Mouse (Mus musculus) intestine, embryonic 15.5 days (tissue): ENCODE results near the gene D630045J12Rik. TPM values are rescaled to one million over a fixed set of nuclear protein-coding genes. Genes with fewer than 3 reads are reported as not detected.

ENCODE experiments used
- ATAC-seq: fragments of 200-750 bp; cut with Nextera tagmentation; 2 replicates; pipeline ENCODE4 v1.8.0; 2017; ENCODE audit warnings: moderate TSS enrichment, moderate library complexity
- H3K27ac ChIP-seq: fragments of 300-500 bp; sonication (generic); 2 replicates; pipeline ENCODE4 v1.5.1; 2015; ENCODE audit warnings: mild to moderate bottlenecking, inconsistent platforms
- H3K27me3 ChIP-seq: fragments of 300-500 bp; sonication (generic); replicated peaks from 2 replicates; pipeline ENCODE4 v1.6.1; 2015; ENCODE audit warnings: inconsistent platforms
- H3K36me3 ChIP-seq: fragments of 300-500 bp; sonication (generic); 2 replicates; pipeline ENCODE4 v1.6.1; 2015; ENCODE audit warnings: inconsistent platforms
- H3K4me1 ChIP-seq: fragments of 300-500 bp; sonication (generic); replicated peaks from 2 replicates; pipeline ENCODE4 v1.6.1; 2015; ENCODE audit warnings: inconsistent platforms
- H3K4me2 ChIP-seq: fragments of 300-500 bp; sonication (generic); replicated peaks from 2 replicates; pipeline ENCODE4 v1.6.1; 2015; ENCODE audit warnings: mild to moderate bottlenecking, inconsistent platforms
- H3K4me3 ChIP-seq: fragments of 300-500 bp; sonication (generic); replicated peaks from 2 replicates; pipeline ENCODE4 v1.5.1; 2015; ENCODE audit warnings: inconsistent platforms
- H3K9ac ChIP-seq: fragments of 300-500 bp; sonication (generic); 2 replicates; pipeline ENCODE4 v1.6.1; 2015; ENCODE audit warnings: inconsistent platforms
- H3K9me3 ChIP-seq: fragments of 300-500 bp; sonication (generic); 2 replicates; pipeline ENCODE4 v1.6.1; 2016; ENCODE audit warnings: inconsistent platforms
- WGBS: fragments of 180-500 bp; shearing (Covaris S2); methylation state at CpG from one replicate; pipeline ENCODE4 v1.1.7; 2015; 5-methylcytosine and 5-hydroxymethylcytosine counted together
- polyA plus RNA-seq: library from polyadenylated mRNA; unstranded; fragments of >200 nt; fragmentation: Nextera tagmentation; extraction: Ambion mirVana; gene quantifications from 2 replicates; pipeline ENCODE4 v1.2.1, GENCODE M21; 2015

The D630045J12Rik gene
- polyA plus RNA-seq, 1 experiment from 2014 or later = 2.8 TPM

- Histone ChIP-seq H3K4me1 (peaks cover 14% of the 10 kb centered on the region), H3K27me3 (no peaks in the 10 kb centered on the region), H3K4me2 (no peak overlapping the region), H3K27ac (no peak overlapping the region), H3K36me3 (no peaks in the 10 kb centered on the region), H3K9ac (no peak overlapping the region), H3K4me3 (no peak overlapping the region), H3K9me3 (no peaks in the 10 kb centered on the region)
- 78% methylated on average over 4 of the region's 4 CpGs for whole genome bisulfite sequencing
- no peak for ATAC-seq
These were observed 3.0 kb upstream of the D630045J12Rik start for GRCm38 (mm10) chr6:38256793-38257192.

GRCm38 (mm10) chr6:38255794-38256193, 2.0 kb upstream of the D630045J12Rik start:
- ATAC-seq = no peak
- H3K9me3 ChIP-seq = no peaks in the 10 kb centered on the region
- no peak overlapping the region for H3K9ac ChIP-seq
- no peak overlapping the region for H3K27ac ChIP-seq
- no peaks in the 10 kb centered on the region for H3K27me3 ChIP-seq
- no peak overlapping the region for H3K4me3 ChIP-seq
- H3K4me1 ChIP-seq = peaks cover 14% of the 10 kb centered on the region
- 81% methylated on average over 2 of the region's 2 CpGs for WGBS
- H3K36me3 ChIP-seq = no peaks in the 10 kb centered on the region
- no peak overlapping the region for H3K4me2 ChIP-seq

GRCm38 (mm10) chr6:38252766-38253735, 758 bp downstream of the D630045J12Rik start:
- H3K36me3 ChIP-seq = no peaks in the 10 kb centered on the region
- peak overlapping the region; percentile 91 for H3K9ac ChIP-seq
- H3K4me3 ChIP-seq = peak overlapping the region; percentile 89
- ATAC-seq = no peak
- 9% methylated on average over 19 of the region's 19 CpGs for WGBS
- H3K4me2 ChIP-seq = peak overlapping the region; percentile 86
- peak overlapping the region; percentile 62; the same call in 1 of the 2 replicates for H3K27ac ChIP-seq
- no peaks in the 10 kb centered on the region for H3K27me3 ChIP-seq
- H3K4me1 ChIP-seq = peaks cover 14% of the 10 kb centered on the region
- no peaks in the 10 kb centered on the region for H3K9me3 ChIP-seq

- Histone ChIP-seq H3K36me3 (no peaks in the 10 kb centered on the region), H3K9me3 (no peaks in the 10 kb centered on the region), H3K9ac (0 out of 2 replicates have a peak overlapping the region, but pooled peaks have one; percentile 91), H3K4me3 (no peak overlapping the region), H3K27me3 (no peaks in the 10 kb centered on the region), H3K27ac (no peak overlapping the region), H3K4me2 (peak overlapping the region; percentile 86), H3K4me1 (peaks cover 14% of the 10 kb centered on the region)
- ATAC-seq = no peak
- WGBS = 66% methylated on average over 10 of the region's 10 CpGs
These were observed 1.7 kb downstream of the D630045J12Rik start for GRCm38 (mm10) chr6:38252139-38252538.

- Histone ChIP-seq H3K36me3 (no peaks in the 10 kb centered on the region), H3K4me2 (peak overlapping the region; percentile 22; the same call in 1 of the 2 replicates), H3K27me3 (no peaks in the 10 kb centered on the region), H3K4me3 (no peak overlapping the region), H3K27ac (no peak overlapping the region), H3K4me1 (peaks cover 14% of the 10 kb centered on the region), H3K9ac (no peak overlapping the region), H3K9me3 (no peaks in the 10 kb centered on the region)
- ATAC-seq = no peak
- WGBS = 56% methylated on average over 4 of the region's 4 CpGs
These were observed 2.3 kb downstream of the D630045J12Rik start for GRCm38 (mm10) chr6:38251464-38251863.

- Histone ChIP-seq H3K4me1 (peaks cover 4% of the 10 kb centered on the region), H3K4me2 (no peak overlapping the region), H3K36me3 (no peaks in the 10 kb centered on the region), H3K27ac (no peak overlapping the region), H3K9me3 (no peaks in the 10 kb centered on the region), H3K9ac (no peak overlapping the region), H3K4me3 (no peak overlapping the region), H3K27me3 (no peaks in the 10 kb centered on the region)
- no peak for ATAC-seq
- WGBS = 82% methylated on average over 4 of the region's 4 CpGs
These were observed 6.4 kb downstream of the D630045J12Rik start for GRCm38 (mm10) chr6:38247362-38247761.

GRCm38 (mm10) chr6:38244806-38245205, 9.0 kb downstream of the D630045J12Rik start:
- no peak overlapping the region for H3K4me3 ChIP-seq
- no peak overlapping the region for H3K9ac ChIP-seq
- ATAC-seq = no peak
- no peak overlapping the region for H3K27ac ChIP-seq
- H3K4me1 ChIP-seq = no peaks in the 10 kb centered on the region
- H3K9me3 ChIP-seq = no peaks in the 10 kb centered on the region
- WGBS = 84% methylated on average over 3 of the region's 3 CpGs
- no peaks in the 10 kb centered on the region for H3K27me3 ChIP-seq
- no peaks in the 10 kb centered on the region for H3K36me3 ChIP-seq
- no peak overlapping the region for H3K4me2 ChIP-seq

GRCm38 (mm10) chr6:38244167-38244566, 9.6 kb downstream of the D630045J12Rik start:
- Histone ChIP-seq H3K27ac (no peak overlapping the region), H3K4me1 (no peaks in the 10 kb centered on the region), H3K4me2 (no peak overlapping the region), H3K4me3 (no peak overlapping the region), H3K27me3 (no peaks in the 10 kb centered on the region), H3K36me3 (no peaks in the 10 kb centered on the region), H3K9me3 (no peaks in the 10 kb centered on the region), H3K9ac (no peak overlapping the region)
- WGBS = 50% methylated on average over 3 of the region's 3 CpGs
- ATAC-seq = no peak

- no peak for ATAC-seq
- no peak overlapping the region for H3K9ac ChIP-seq
- H3K4me3 ChIP-seq = no peak overlapping the region
- WGBS = 71% methylated on average over 5 of the region's 5 CpGs
- no peaks in the 10 kb centered on the region for H3K4me1 ChIP-seq
- no peak overlapping the region for H3K27ac ChIP-seq
- no peaks in the 10 kb centered on the region for H3K36me3 ChIP-seq
- H3K4me2 ChIP-seq = no peak overlapping the region
- H3K27me3 ChIP-seq = no peaks in the 10 kb centered on the region
- H3K9me3 ChIP-seq = no peaks in the 10 kb centered on the region
These were observed 11.0 kb downstream of the D630045J12Rik start for GRCm38 (mm10) chr6:38242833-38243232.

- H3K36me3 ChIP-seq = no peaks in the 10 kb centered on the region
- no peak overlapping the region for H3K4me2 ChIP-seq
- no peaks in the 10 kb centered on the region for H3K27me3 ChIP-seq
- no peaks in the 10 kb centered on the region for H3K9me3 ChIP-seq
- H3K27ac ChIP-seq = no peak overlapping the region
- WGBS = 86% methylated on average over 8 of the region's 8 CpGs
- ATAC-seq = no peak
- H3K4me3 ChIP-seq = no peak overlapping the region
- H3K4me1 ChIP-seq = no peaks in the 10 kb centered on the region
- no peak overlapping the region for H3K9ac ChIP-seq
These were observed 11.4 kb downstream of the D630045J12Rik start for GRCm38 (mm10) chr6:38242295-38242830.

- Histone ChIP-seq H3K36me3 (no peaks in the 10 kb centered on the region), H3K27me3 (no peaks in the 10 kb centered on the region), H3K9me3 (no peaks in the 10 kb centered on the region), H3K4me3 (no peak overlapping the region), H3K27ac (no peak overlapping the region), H3K9ac (no peak overlapping the region), H3K4me1 (no peaks in the 10 kb centered on the region), H3K4me2 (no peak overlapping the region)
- WGBS = 86% methylated on average over 4 of the region's 4 CpGs
- ATAC-seq = no peak
These were observed 12.3 kb downstream of the D630045J12Rik start for GRCm38 (mm10) chr6:38241508-38241907.

GRCm38 (mm10) chr6:38240618-38241017, 13.2 kb downstream of the D630045J12Rik start:
- ATAC-seq = no peak
- H3K9me3 ChIP-seq = no peaks in the 10 kb centered on the region
- H3K4me1 ChIP-seq = no peaks in the 10 kb centered on the region
- H3K36me3 ChIP-seq = no peaks in the 10 kb centered on the region
- no peak overlapping the region for H3K4me2 ChIP-seq
- no peak overlapping the region for H3K4me3 ChIP-seq
- 78% methylated on average over 5 of the region's 5 CpGs for WGBS
- no peak overlapping the region for H3K9ac ChIP-seq
- no peak overlapping the region for H3K27ac ChIP-seq
- no peaks in the 10 kb centered on the region for H3K27me3 ChIP-seq
